Mouse (Mus musculus): Measurements from ENCODE around the gene Jdp2. TPM values are rescaled to one million over a fixed set of nuclear protein-coding genes. Genes with fewer than 3 reads are reported as not detected.

Gene Jdp2
- 55.7 TPM for polyA plus RNA-seq (2015; fragmentation: Illumina TruSeq; extraction: RNeasy Lipid Tissue Mini Kit (QIAGEN cat#74804); ENCODE audit: low read depth, low replicate concordance)

GRCm38 (mm10) chr12:85598611-85599477 lies at the start of gene Jdp2:
TSS of gene Jdp2 (plus strand) at chr12:85599027.

GRCm38 (mm10) chr12:85686466-85687216 lies 87.8 kb downstream of the Jdp2 start, which contains the start of gene Batf:
TSS of gene Batf (plus strand) at chr12:85686669.

Other genes starting within 250 kb of the Jdp2 start
- 179 TPM for gene Tmed10, start 224.2 kb upstream of the Jdp2 start, polyA plus RNA-seq (2015; fragmentation: Illumina TruSeq; extraction: RNeasy Lipid Tissue Mini Kit (QIAGEN cat#74804); ENCODE audit: low read depth, low replicate concordance)
- 36.1 TPM for gene Fos, start 125.1 kb upstream of the Jdp2 start, polyA plus RNA-seq (2015; fragmentation: Illumina TruSeq; extraction: RNeasy Lipid Tissue Mini Kit (QIAGEN cat#74804); ENCODE audit: low read depth, low replicate concordance)
- gene Batf, start 87.6 kb downstream of the Jdp2 start, polyA plus RNA-seq (2015; fragmentation: Illumina TruSeq; extraction: RNeasy Lipid Tissue Mini Kit (QIAGEN cat#74804); ENCODE audit: low read depth, low replicate concordance): not detected
- gene Flvcr2, start 147.5 kb downstream of the Jdp2 start, polyA plus RNA-seq (2015; fragmentation: Illumina TruSeq; extraction: RNeasy Lipid Tissue Mini Kit (QIAGEN cat#74804); ENCODE audit: low read depth, low replicate concordance): 2.4 TPM
- gene Erg28, start 225.5 kb downstream of the Jdp2 start, polyA plus RNA-seq (2015; fragmentation: Illumina TruSeq; extraction: RNeasy Lipid Tissue Mini Kit (QIAGEN cat#74804); ENCODE audit: low read depth, low replicate concordance): 82.8 TPM
- 31.2 TPM for gene Ttll5, start 225.6 kb downstream of the Jdp2 start, polyA plus RNA-seq (2015; fragmentation: Illumina TruSeq; extraction: RNeasy Lipid Tissue Mini Kit (QIAGEN cat#74804); ENCODE audit: low read depth, low replicate concordance)